Mouse (Mus musculus) midbrain, embryonic 14.5 days (tissue): Measurements from ENCODE around the gene Rasef. TPM values are rescaled to one million over a fixed set of nuclear protein-coding genes. Genes with fewer than 3 reads are reported as not detected.

Experiments
- ATAC-seq: fragments of 200-750 bp; cut with Nextera tagmentation; 2 replicates; pipeline ENCODE4 v1.8.0; 2017; ENCODE audit warnings: moderate number of reproducible peaks, moderate library complexity; ENCODE audit not compliant: low FRiP score, low TSS enrichment
- DNase-seq: peaks from one replicate; pipeline ENCODE4 v3.0.0-alpha.2; 2015
- H3K27ac ChIP-seq: fragments of 300-500 bp; sonication (generic); replicated peaks from 2 replicates; pipeline ENCODE4 v1.5.1; 2014; ENCODE audit warnings: mild to moderate bottlenecking, low read depth, low read length, moderate library complexity
- H3K27me3 ChIP-seq: fragments of 300-500 bp; sonication (generic); 2 replicates; pipeline ENCODE4 v1.6.1; 2014; ENCODE audit warnings: low read length, control low read depth, mixed read lengths; ENCODE audit not compliant: control insufficient read depth, insufficient read depth
- H3K36me3 ChIP-seq: fragments of 300-500 bp; sonication (generic); 2 replicates; pipeline ENCODE4 v1.6.1; 2014; ENCODE audit warnings: low read length, control low read depth; ENCODE audit not compliant: control insufficient read depth, insufficient read depth
- H3K4me1 ChIP-seq: fragments of 300-500 bp; sonication (generic); 2 replicates; pipeline ENCODE4 v1.6.1; 2014; ENCODE audit warnings: mild to moderate bottlenecking, antibody characterized with exemption, low read length, control low read depth; ENCODE audit not compliant: control insufficient read depth, insufficient read depth
- H3K4me2 ChIP-seq: fragments of 300-500 bp; sonication (generic); 2 replicates; pipeline ENCODE4 v1.6.1; 2014; ENCODE audit warnings: mild to moderate bottlenecking, low read length, moderate library complexity
- H3K4me3 ChIP-seq: fragments of 300-500 bp; sonication (generic); replicated peaks from 2 replicates; pipeline ENCODE4 v1.5.1; 2014; ENCODE audit warnings: low read depth, low read length
- H3K9ac ChIP-seq: fragments of 300-500 bp; sonication (generic); replicated peaks from 2 replicates; pipeline ENCODE4 v1.6.1; 2014; ENCODE audit warnings: mild to moderate bottlenecking, low read length, moderate library complexity
- H3K9me3 ChIP-seq: fragments of 300-500 bp; sonication (generic); 2 replicates; pipeline ENCODE4 v1.6.1; 2016; ENCODE audit warnings: low read length, control low read depth, mixed read lengths; ENCODE audit not compliant: control insufficient read depth
- WGBS: fragments of 180-500 bp; shearing (Covaris S2); extraction: QIAGEN DNeasy Blood & Tissue Kit; methylation state at CpG from one replicate; pipeline ENCODE4 v1.1.7; 2014; 5-methylcytosine and 5-hydroxymethylcytosine counted together
- polyA plus RNA-seq: library from polyadenylated mRNA; unstranded; fragments of >200 nt; fragmentation: Nextera tagmentation; extraction: Ambion mirVana; gene quantifications from 2 replicates; pipeline ENCODE4 v1.2.1, GENCODE M21; 2014

Rasef gene
- polyA plus RNA-seq = 0.39 and 0.50 TPM in 2 replicates

DNA sequence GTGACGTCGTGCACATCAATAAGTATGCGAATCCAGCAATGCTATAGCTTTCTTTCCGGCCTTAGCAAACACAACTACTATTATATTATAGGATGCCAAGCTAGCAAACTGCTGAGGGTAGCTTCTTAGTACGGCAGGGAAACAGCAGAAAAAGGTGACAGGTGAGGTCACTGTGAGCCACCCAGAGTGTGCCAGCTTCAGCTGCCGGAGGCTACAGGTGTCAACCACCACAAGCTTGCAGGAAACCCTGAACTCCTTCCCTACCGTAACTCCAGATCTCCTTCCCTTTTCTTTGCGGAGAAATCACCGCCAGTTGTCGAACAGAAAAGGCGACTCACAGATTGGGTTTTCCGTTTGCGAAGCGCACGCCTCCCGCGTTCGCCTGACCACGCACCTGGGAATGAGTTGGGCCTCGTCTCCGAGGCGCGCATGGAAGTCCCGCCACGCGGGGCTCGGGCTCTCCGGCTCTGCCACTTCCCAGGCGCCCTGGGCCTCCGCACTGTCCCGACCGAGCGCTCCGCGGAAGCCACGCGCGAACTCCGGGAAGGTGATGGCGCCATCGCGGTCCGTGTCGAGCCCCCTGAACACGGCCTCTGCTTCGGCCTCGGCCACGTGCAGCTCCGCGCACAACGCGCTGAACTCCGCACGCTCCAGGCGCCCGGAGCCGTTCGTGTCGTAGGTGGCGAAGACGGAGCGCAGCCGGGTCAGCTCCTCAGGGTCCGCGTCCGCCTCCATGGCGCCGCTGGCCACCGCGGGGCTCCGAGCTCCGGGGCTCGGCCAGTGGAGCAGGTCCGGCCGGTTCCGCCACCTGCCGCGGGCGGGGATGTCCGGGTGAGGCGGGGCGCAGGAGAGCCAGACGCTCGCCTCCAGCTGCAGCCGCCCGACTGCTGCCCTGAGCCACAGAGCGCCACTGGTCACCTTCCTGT lies at the start of gene Rasef:
Rasef (minus strand) TSS at position 735 of the 926 bp plus-strand sequence.
- ATAC-seq = peak; percentile 72
- H3K9me3 ChIP-seq = no peaks in the 10 kb centered on the region
- peak within 1 kb of the TSS; percentile 98 for H3K4me2 ChIP-seq
- H3K36me3 ChIP-seq = no peaks in the 10 kb centered on the region
- H3K4me3 ChIP-seq = peak within 1 kb of the TSS; percentile 56
- DNase-seq = peak; percentile 63
- H3K9ac ChIP-seq = peak within 1 kb of the TSS; percentile 65
- whole genome bisulfite sequencing = 5% methylated on average over 87 of the region's 87 CpGs
- H3K27ac ChIP-seq = no peak within 1 kb of the TSS
- H3K27me3 ChIP-seq = peaks cover 19% of the 10 kb centered on the region
- 0 out of 2 replicates have a peak, but pooled peaks cover 5% of the 10 kb centered on the region for H3K4me1 ChIP-seq

DNA sequence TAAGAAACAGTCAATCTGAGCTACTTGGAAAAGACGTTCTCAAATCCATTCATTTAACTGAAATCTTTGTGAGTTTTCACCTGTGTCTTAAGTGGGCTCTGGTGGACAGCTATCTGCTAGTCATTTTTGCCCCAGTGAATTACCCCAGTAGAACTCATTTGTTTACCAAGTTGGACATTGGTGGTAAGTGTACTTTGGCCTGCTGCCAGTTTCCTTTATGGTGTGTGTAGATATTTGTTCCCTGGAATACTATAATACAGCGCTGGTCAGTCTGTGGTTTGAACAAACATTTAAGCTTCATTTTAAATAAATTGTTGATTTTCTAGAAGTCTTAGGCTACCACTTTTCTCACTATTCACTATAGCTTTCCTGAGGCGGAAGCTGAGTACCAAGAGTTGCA lies 35.8 kb upstream of the Rasef start:
- Histone ChIP-seq H3K27ac (no peak overlapping the region), H3K4me2 (no peak overlapping the region), H3K27me3 (no peaks in the 10 kb centered on the region), H3K9ac (no peak overlapping the region), H3K36me3 (no peaks in the 10 kb centered on the region), H3K9me3 (no peaks in the 10 kb centered on the region), H3K4me1 (no peaks in the 10 kb centered on the region), H3K4me3 (no peak overlapping the region)
- ATAC-seq = no peak
- 89% methylated on average over 3 of the region's 3 CpGs for WGBS
- no peak for DNase-seq

DNA sequence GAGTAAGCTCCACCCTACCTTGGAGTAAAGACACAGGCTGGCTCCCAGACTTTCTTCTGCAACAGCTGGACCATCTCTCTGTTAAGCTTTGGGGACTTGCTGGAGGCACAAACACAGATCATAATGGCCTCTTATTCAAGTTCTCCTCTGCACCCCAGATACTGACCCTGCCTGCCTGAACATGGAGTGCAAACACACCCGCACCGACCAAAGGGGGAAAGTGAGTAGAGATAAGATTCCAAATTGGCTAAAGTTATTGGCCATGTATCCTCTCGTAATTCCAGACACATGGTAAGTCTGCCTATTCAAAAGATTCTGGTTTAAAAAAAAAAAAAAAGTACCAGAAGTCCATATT lies 369 bp upstream of the Rasef start:
- H3K9me3 ChIP-seq = no peaks in the 10 kb centered on the region
- H3K36me3 ChIP-seq = no peaks in the 10 kb centered on the region
- no peak overlapping the region for H3K27ac ChIP-seq
- H3K4me2 ChIP-seq = peak overlapping the region; percentile 98
- no peak for ATAC-seq
- peak overlapping the region; percentile 56 for H3K4me3 ChIP-seq
- WGBS = 50% methylated on average over 3 of the region's 3 CpGs
- peaks cover 19% of the 10 kb centered on the region for H3K27me3 ChIP-seq
- 0 out of 2 replicates have a peak, but pooled peaks cover 5% of the 10 kb centered on the region for H3K4me1 ChIP-seq
- DNase-seq = no peak
- H3K9ac ChIP-seq = no peak overlapping the region; the same call in 1 of the 2 replicates

DNA sequence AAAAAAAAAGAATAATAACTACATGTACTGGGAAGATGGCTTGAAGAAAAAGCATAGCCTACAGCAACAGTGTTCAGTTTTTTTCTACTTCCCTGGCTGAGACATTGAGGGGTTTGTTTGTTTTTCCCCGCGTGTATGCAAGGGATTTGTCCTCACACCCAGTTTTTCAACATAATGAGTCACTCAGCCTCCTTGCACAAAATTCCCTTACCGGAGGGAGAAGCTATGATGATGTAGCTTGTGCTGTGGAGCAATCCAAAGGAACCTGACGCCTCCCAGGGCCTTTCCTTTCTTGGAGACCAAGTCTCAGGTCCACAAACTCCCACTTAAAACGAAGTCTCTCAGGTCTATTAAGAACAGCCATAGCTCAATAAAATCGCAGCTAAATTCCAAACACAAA lies 1.3 kb downstream of the Rasef start:
- Histone ChIP-seq H3K27me3 (peaks cover 19% of the 10 kb centered on the region), H3K9me3 (no peaks in the 10 kb centered on the region), H3K27ac (no peak overlapping the region), H3K4me3 (no peak overlapping the region), H3K36me3 (no peaks in the 10 kb centered on the region), H3K4me2 (no peak overlapping the region), H3K9ac (no peak overlapping the region), H3K4me1 (0 out of 2 replicates have a peak, but pooled peaks cover 5% of the 10 kb centered on the region)
- 64% methylated on average over 6 of the region's 6 CpGs for WGBS
- ATAC-seq (no peak), DNase-seq (no peak)

DNA sequence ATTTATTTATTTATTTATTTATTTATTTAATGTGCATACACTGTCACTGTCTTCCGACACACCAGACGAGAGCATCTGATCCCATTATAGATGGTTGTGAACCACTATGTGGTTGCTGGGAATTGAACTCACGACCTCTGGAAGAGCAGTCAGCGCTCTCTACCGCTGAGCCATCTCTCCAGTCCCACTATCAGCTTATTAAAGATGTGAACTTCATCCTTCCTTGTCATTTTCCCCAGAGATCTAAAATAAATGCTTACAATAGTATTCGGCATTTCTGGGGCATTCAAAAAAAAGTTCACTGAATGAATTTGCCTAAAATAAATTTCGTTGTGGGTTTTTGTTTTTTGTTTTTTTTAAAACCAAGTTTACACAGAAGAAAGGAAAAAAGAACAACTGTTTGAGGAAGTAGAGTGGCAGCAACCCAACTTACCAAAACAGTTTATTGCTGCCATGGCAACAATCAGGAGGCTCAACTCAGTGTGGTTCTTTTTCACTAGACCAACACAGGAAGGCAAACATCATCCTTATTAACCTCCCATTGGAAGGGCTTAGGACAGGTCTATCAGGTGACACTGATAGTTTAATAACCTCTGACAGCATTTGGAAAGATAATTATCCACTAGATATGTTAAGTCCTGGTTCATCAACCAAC lies 2.6 kb downstream of the Rasef start:
- ATAC-seq (no peak), DNase-seq (no peak)
- Histone ChIP-seq H3K27ac (no peak overlapping the region), H3K9me3 (no peaks in the 10 kb centered on the region), H3K4me2 (no peak overlapping the region), H3K4me1 (0 out of 2 replicates have a peak, but pooled peaks cover 5% of the 10 kb centered on the region), H3K36me3 (no peaks in the 10 kb centered on the region), H3K27me3 (peaks cover 19% of the 10 kb centered on the region), H3K9ac (no peak overlapping the region), H3K4me3 (no peak overlapping the region)
- WGBS = 93% methylated on average over 7 of the region's 7 CpGs

DNA sequence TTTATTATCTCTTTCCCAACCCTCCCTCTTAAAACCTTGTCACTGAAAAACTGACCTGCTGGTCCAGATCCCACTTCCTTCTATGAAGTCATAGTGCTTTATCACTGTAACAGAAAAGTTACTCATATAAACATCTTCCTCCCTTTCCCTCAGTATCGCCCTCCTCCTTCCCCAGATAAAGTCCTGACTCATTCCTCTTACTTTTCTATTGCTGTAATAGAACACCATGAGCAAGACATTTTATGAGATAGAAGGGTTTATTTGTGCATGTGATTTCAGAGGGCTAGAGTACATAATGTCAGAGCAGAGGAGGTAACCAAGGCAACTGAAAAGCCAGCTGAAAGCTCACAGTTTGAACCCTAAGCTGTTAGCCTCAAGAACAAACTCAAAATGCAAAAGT lies 6.6 kb downstream of the Rasef start:
- Histone ChIP-seq H3K27me3 (no peaks in the 10 kb centered on the region), H3K4me2 (no peak overlapping the region), H3K36me3 (no peaks in the 10 kb centered on the region), H3K4me1 (no peaks in the 10 kb centered on the region), H3K9me3 (no peaks in the 10 kb centered on the region), H3K4me3 (no peak overlapping the region), H3K9ac (no peak overlapping the region), H3K27ac (no peak overlapping the region)
- no peak for ATAC-seq
- no peak for DNase-seq
- WGBS = 85% methylated on average over 1 of the region's 1 CpGs

DNA sequence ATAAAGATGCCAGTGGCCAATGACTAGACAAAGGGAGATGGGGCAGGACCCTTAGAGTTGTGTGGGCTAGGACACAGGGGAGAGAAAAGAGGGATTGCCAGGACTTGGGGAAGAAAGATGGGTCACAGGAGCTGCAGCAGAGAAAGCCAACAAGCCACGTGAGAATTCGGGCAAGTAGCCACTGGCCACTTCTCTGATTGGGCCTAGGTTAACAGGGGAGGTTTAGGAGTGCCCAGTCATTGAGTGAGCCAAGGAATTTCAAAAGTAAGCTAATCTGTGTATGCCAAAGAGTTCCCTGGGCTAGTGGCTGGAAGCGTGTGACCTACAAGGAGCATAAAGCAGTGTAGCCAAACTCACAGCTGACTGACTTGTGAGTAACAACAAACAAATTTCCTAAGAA lies 9.7 kb downstream of the Rasef start:
- H3K36me3 ChIP-seq = no peaks in the 10 kb centered on the region
- no peak overlapping the region for H3K4me3 ChIP-seq
- DNase-seq = no peak
- WGBS = 86% methylated on average over 3 of the region's 3 CpGs
- no peak for ATAC-seq
- no peaks in the 10 kb centered on the region for H3K4me1 ChIP-seq
- H3K27me3 ChIP-seq = no peaks in the 10 kb centered on the region
- no peak overlapping the region for H3K4me2 ChIP-seq
- no peak overlapping the region for H3K9ac ChIP-seq
- H3K9me3 ChIP-seq = no peaks in the 10 kb centered on the region
- H3K27ac ChIP-seq = no peak overlapping the region

DNA sequence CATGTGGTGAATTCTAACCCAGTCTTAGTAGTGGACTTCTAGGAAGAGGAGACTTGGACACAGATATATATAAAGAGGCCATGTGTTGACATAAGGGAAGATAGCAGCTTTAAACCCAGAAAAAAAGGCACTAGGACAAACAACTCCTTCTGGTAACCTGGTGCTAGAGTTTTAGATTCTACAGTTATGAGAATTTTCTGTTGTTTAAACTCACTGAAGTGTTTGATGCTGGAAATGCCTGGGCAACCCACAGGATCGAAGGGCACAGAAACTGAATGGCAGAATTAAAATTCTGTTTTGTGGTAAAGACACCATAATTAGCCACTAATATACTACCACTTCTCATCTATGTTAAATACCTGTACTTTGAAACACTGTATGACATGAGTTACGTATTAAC lies 15.5 kb downstream of the Rasef start:
- Histone ChIP-seq H3K27me3 (no peaks in the 10 kb centered on the region), H3K4me2 (no peak overlapping the region), H3K4me1 (no peaks in the 10 kb centered on the region), H3K4me3 (no peak overlapping the region), H3K36me3 (no peaks in the 10 kb centered on the region), H3K9me3 (no peaks in the 10 kb centered on the region), H3K9ac (no peak overlapping the region), H3K27ac (no peak overlapping the region)
- no peak for DNase-seq
- no peak for ATAC-seq
- 89% methylated on average over 2 of the region's 2 CpGs for WGBS
